Mouse (Mus musculus) embryonic facial prominence, embryonic 11.5 days (tissue): ENCODE data around the gene Jund. TPM values are rescaled to one million over a fixed set of nuclear protein-coding genes. Genes with fewer than 3 reads are reported as not detected.

Experiments
- ATAC-seq: fragments of 200-750 bp; cut with Nextera tagmentation; replicated peaks from 2 replicates; pipeline ENCODE4 v1.8.0; 2017; ENCODE audit warnings: low read depth; ENCODE audit not compliant: insufficient number of reproducible peaks, low FRiP score, low TSS enrichment
- DNase-seq: peaks from one replicate; pipeline ENCODE4 v3.0.0-alpha.2; 2015; ENCODE audit warnings: low spot score
- H3K27ac ChIP-seq: fragments of 300-500 bp; sonication (generic); replicated peaks from 2 replicates; pipeline ENCODE4 v1.5.1; 2014; ENCODE audit warnings: mild to moderate bottlenecking, low read depth, low read length, control low read depth
- H3K27me3 ChIP-seq: fragments of 300-500 bp; sonication (generic); 2 replicates; pipeline ENCODE4 v1.6.1; 2014; ENCODE audit warnings: mild to moderate bottlenecking, low read length, moderate library complexity, mixed read lengths; ENCODE audit not compliant: control insufficient read depth, insufficient read depth
- H3K36me3 ChIP-seq: fragments of 300-500 bp; sonication (generic); replicated peaks from 2 replicates; pipeline ENCODE4 v1.6.1; 2014; ENCODE audit warnings: low read depth, mild to moderate bottlenecking, low read length, moderate library complexity, mixed read lengths; ENCODE audit not compliant: control insufficient read depth, insufficient read depth
- H3K4me1 ChIP-seq: fragments of 300-500 bp; sonication (generic); 2 replicates; pipeline ENCODE4 v1.6.1; 2014; ENCODE audit warnings: low read length, mixed read lengths; ENCODE audit not compliant: control insufficient read depth, insufficient read depth
- H3K4me2 ChIP-seq: fragments of 300-500 bp; sonication (generic); 2 replicates; pipeline ENCODE4 v1.6.1; 2014; ENCODE audit warnings: low read depth, mild to moderate bottlenecking, control low read depth, low read length, moderate library complexity
- H3K4me3 ChIP-seq: fragments of 300-500 bp; sonication (generic); 2 replicates; pipeline ENCODE4 v1.5.1; 2014; ENCODE audit warnings: low read depth, low read length, control low read depth
- H3K9ac ChIP-seq: fragments of 300-500 bp; sonication (generic); replicated peaks from 2 replicates; pipeline ENCODE4 v1.6.1; 2014; ENCODE audit warnings: mild to moderate bottlenecking, control low read depth, low read length
- H3K9me3 ChIP-seq: fragments of 300-500 bp; sonication (generic); replicated peaks from 2 replicates; pipeline ENCODE4 v1.6.1; 2016; ENCODE audit warnings: mild to moderate bottlenecking, low read length, inconsistent platforms, mixed read lengths; ENCODE audit not compliant: control insufficient read depth
- WGBS: fragments of 180-500 bp; shearing (Covaris S2); extraction: QIAGEN DNeasy Blood & Tissue Kit; methylation state at CpG from one replicate; pipeline ENCODE4 v1.1.7; 2014; 5-methylcytosine and 5-hydroxymethylcytosine counted together
- polyA plus RNA-seq: library from polyadenylated mRNA; unstranded; fragments of >200 nt; fragmentation: Nextera tagmentation; extraction: Ambion mirVana; gene quantifications from 2 replicates; pipeline ENCODE4 v1.2.1, GENCODE M21; 2014

Jund gene
- polyA plus RNA-seq, 1 experiment from 2014 or later = 104 TPM

DNA sequence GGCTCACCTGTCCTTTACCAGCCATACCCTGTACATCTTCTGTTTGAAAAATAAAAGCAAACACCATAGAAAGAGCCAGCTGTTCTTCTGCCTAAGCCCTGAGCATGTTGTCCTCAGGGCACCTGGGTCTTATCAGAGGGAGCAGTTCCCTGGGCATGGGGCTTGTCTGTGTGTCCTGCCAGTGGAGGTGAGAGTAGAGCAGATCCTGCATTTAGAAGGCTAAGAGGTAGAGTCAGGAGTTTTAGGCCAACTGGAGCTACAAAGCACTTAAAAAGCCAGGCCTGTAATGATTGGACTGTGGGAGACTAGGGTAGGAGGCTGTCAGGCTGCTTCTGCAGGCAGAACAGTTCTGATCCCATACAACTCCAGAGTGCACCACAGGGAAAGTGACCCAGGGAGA is 20.1 kb upstream of the Jund start:
- no peaks in the 10 kb centered on the region for H3K27me3 ChIP-seq
- H3K36me3 ChIP-seq = no peaks in the 10 kb centered on the region
- no peak for DNase-seq
- no peaks in the 10 kb centered on the region for H3K9me3 ChIP-seq
- H3K9ac ChIP-seq = no peak overlapping the region
- ATAC-seq = no peak
- no peak overlapping the region for H3K4me2 ChIP-seq
- peaks cover 4% of the 10 kb centered on the region for H3K4me1 ChIP-seq
- no peak overlapping the region for H3K4me3 ChIP-seq
- H3K27ac ChIP-seq = no peak overlapping the region

- no peaks in the 10 kb centered on the region for H3K27me3 ChIP-seq
- 87% methylated on average over 4 of the region's 4 CpGs for WGBS
- no peak overlapping the region for H3K9ac ChIP-seq
- no peak for DNase-seq
- no peak for ATAC-seq
- H3K27ac ChIP-seq = no peak overlapping the region
- H3K36me3 ChIP-seq = no peaks in the 10 kb centered on the region
- H3K9me3 ChIP-seq = no peaks in the 10 kb centered on the region
- H3K4me3 ChIP-seq = no peak overlapping the region
- H3K4me1 ChIP-seq = peaks cover 4% of the 10 kb centered on the region
- no peak overlapping the region for H3K4me2 ChIP-seq
Measured at GRCm38 (mm10) chr8:70679404-70679803, 19.3 kb upstream of the Jund start.

DNA sequence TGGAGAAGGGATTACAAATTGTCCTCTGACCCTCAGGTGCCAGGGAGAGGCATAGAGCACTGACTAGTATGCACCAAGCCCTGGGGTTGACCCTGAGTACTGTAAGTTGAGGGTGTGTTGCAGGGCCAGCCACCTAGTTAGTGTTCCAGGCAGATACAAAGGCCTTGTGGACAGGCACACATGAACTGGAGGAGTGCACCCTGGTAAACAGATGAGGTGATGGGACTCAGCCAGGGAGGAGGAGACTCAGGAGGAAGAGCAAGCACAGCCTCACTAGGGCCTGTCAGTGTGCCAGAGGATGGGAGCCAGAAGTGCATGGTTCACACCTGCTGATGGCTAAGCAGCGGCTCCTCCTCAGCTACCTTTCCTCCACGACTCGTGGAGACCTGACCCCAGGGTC is 18.7 kb upstream of the Jund start:
- DNase-seq (no peak), ATAC-seq (no peak)
- no peaks in the 10 kb centered on the region for H3K36me3 ChIP-seq
- 86% methylated on average over 3 of the region's 3 CpGs for WGBS
- H3K27ac ChIP-seq = no peak overlapping the region
- peaks cover 4% of the 10 kb centered on the region for H3K4me1 ChIP-seq
- no peaks in the 10 kb centered on the region for H3K9me3 ChIP-seq
- peak overlapping the region; percentile 18; the same call in 1 of the 2 replicates for H3K9ac ChIP-seq
- H3K4me3 ChIP-seq = no peak overlapping the region
- no peaks in the 10 kb centered on the region for H3K27me3 ChIP-seq
- H3K4me2 ChIP-seq = no peak overlapping the region

- Histone ChIP-seq H3K4me2 (no peak overlapping the region), H3K9me3 (no peaks in the 10 kb centered on the region), H3K4me1 (peaks cover 4% of the 10 kb centered on the region), H3K4me3 (no peak overlapping the region), H3K27ac (no peak overlapping the region), H3K36me3 (no peaks in the 10 kb centered on the region), H3K27me3 (no peaks in the 10 kb centered on the region), H3K9ac (no peak overlapping the region)
- WGBS = 77% methylated on average over 3 of the region's 3 CpGs
- ATAC-seq = no peak
- DNase-seq = no peak
Measured at GRCm38 (mm10) chr8:70681410-70681809, 17.3 kb upstream of the Jund start.

GRCm38 (mm10) chr8:70682193-70682592 is 16.6 kb upstream of the Jund start:
- ATAC-seq (no peak), DNase-seq (peak; percentile 59)
- peak overlapping the region; percentile 43 for H3K9ac ChIP-seq
- H3K4me2 ChIP-seq = peak overlapping the region; percentile 19
- H3K27me3 ChIP-seq = no peaks in the 10 kb centered on the region
- peaks cover 4% of the 10 kb centered on the region for H3K4me1 ChIP-seq
- WGBS = 11% methylated on average over 18 of the region's 19 CpGs
- H3K36me3 ChIP-seq = no peaks in the 10 kb centered on the region
- H3K27ac ChIP-seq = no peak overlapping the region
- H3K4me3 ChIP-seq = no peak overlapping the region
- no peaks in the 10 kb centered on the region for H3K9me3 ChIP-seq

DNA sequence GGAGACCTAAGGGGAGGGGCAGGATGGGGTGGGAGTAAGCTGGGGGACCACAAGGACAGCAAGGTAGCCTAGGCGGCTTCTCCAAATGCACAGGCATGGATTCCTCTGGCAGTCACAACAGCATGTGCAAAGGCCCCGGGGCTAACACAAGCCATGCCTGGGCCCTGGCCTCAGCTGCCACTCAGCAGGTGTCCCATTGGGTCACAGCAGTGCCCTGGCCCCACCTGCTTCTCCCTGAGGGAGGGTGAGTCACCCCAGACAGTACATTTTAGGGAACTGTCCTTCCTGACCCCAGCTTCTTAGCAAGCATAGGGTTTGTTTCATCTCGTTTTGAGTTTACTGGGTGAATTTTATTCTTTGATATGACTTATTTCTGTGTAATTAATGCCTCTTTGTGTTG is 16.1 kb upstream of the Jund start:
- Histone ChIP-seq H3K36me3 (no peaks in the 10 kb centered on the region), H3K4me2 (no peak overlapping the region; the same call in 1 of the 2 replicates), H3K9me3 (no peaks in the 10 kb centered on the region), H3K9ac (peak overlapping the region; percentile 43), H3K4me1 (peaks cover 4% of the 10 kb centered on the region), H3K4me3 (no peak overlapping the region), H3K27me3 (no peaks in the 10 kb centered on the region), H3K27ac (no peak overlapping the region)
- ATAC-seq (no peak), DNase-seq (no peak)
- 63% methylated on average over 3 of the region's 3 CpGs for WGBS

GRCm38 (mm10) chr8:70684291-70684690 is 14.5 kb upstream of the Jund start:
- DNase-seq = no peak

GRCm38 (mm10) chr8:70687576-70687975 is 11.2 kb upstream of the Jund start:
- H3K9ac ChIP-seq = no peak overlapping the region
- no peak overlapping the region for H3K27ac ChIP-seq
- no peaks in the 10 kb centered on the region; the same call in 1 of the 2 replicates for H3K4me1 ChIP-seq
- DNase-seq = no peak
- no peak overlapping the region for H3K4me2 ChIP-seq
- no peak for ATAC-seq
- no peaks in the 10 kb centered on the region for H3K27me3 ChIP-seq
- H3K9me3 ChIP-seq = no peaks in the 10 kb centered on the region
- 86% methylated on average over 8 of the region's 8 CpGs for WGBS
- no peak overlapping the region for H3K4me3 ChIP-seq
- H3K36me3 ChIP-seq = no peaks in the 10 kb centered on the region

More at GRCm38 (mm10) chr8:70684291-70684690, 14.5 kb upstream of the Jund start:
- Histone ChIP-seq H3K9me3 (no peaks in the 10 kb centered on the region), H3K27me3 (no peaks in the 10 kb centered on the region), H3K36me3 (no peaks in the 10 kb centered on the region), H3K27ac (no peak overlapping the region), H3K4me1 (peaks cover 4% of the 10 kb centered on the region), H3K4me2 (no peak overlapping the region), H3K9ac (no peak overlapping the region), H3K4me3 (no peak overlapping the region)
- 45% methylated on average over 7 of the region's 7 CpGs for WGBS
- peak; percentile 7; the same call in 1 of the 2 replicates for ATAC-seq
